Mouse (Mus musculus): Measurements from ENCODE around the gene Git1. TPM values are rescaled to one million over a fixed set of nuclear protein-coding genes. Genes with fewer than 3 reads are reported as not detected.

Gene Git1
- total RNA-seq, 2 experiments from 2014 or later: 150 to 153 TPM

GRCm38 (mm10) chr11:77497851-77498250, 4.5 kb downstream of the Git1 start:
- DNase-seq (ENCODE audit: low spot score in 2 of 2): no peak
- intact Hi-C loops (cut with DNase I): no loop called here

- intact Hi-C loops (cut with DNase I): no loop called here
Observed at GRCm38 (mm10) chr11:77498261-77499139, 5.1 kb downstream of the Git1 start.

GRCm38 (mm10) chr11:77499354-77499753, 6.0 kb downstream of the Git1 start:
- intact Hi-C loops (cut with DNase I): no loop called here
- DNase-seq (ENCODE audit: low spot score in 2 of 2): no peak

More at GRCm38 (mm10) chr11:77498261-77499139, 5.1 kb downstream of the Git1 start:
- DNase-seq (ENCODE audit: low spot score in 2 of 2): no peak

DNA sequence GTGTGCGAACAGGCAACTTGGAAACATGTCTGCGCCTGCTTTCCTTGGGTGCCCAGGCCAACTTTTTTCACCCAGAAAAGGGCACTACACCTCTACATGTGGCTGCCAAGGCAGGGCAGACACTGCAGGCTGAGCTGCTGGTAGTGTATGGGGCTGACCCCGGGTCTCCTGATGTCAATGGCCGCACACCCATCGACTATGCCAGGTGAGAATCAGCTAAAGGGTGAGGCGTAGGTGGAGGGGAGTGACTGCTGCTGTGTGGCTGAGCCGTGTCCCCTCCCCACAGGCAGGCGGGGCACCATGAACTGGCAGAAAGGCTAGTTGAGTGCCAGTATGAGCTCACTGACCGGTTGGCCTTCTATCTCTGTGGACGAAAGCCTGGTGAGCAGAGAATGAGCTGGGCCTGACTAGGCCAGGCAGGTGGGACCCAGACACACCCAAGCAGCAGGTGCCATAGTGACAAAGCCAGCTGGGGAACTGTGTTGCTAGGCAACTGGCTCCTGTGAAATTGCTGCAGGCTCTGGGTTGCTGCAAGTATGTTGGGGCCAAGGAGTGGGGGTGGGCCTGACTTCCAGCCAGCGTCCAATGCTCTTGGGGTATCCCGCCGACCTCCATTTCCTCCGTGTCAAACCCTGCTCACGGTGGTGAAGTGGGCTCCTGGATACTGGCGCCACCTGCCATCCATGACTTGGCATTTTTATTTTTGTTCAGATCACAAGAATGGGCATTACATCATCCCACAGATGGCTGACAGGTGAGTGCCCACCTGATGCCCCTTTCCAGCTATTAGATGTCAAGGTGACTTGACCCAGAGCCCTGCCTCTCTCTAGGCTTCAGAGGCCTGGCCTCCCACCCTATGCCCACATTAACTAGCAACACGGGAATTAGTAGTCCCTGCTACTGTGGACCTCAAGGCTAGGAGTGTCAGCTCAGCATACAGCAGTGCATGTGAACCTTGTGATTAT, 7.3 kb downstream of the Git1 start:
- intact Hi-C loops (cut with DNase I): no loop called here
- DNase-seq (ENCODE audit: low spot score in 2 of 2): peak in 1 of 2 experiments; percentile 47

- peak; percentile 83 to 89 for DNase-seq (ENCODE audit: low spot score in 2 of 2)
- intact Hi-C loops (cut with DNase I): no loop called here
Observed at GRCm38 (mm10) chr11:77501392-77501791, 8.0 kb downstream of the Git1 start.

DNA sequence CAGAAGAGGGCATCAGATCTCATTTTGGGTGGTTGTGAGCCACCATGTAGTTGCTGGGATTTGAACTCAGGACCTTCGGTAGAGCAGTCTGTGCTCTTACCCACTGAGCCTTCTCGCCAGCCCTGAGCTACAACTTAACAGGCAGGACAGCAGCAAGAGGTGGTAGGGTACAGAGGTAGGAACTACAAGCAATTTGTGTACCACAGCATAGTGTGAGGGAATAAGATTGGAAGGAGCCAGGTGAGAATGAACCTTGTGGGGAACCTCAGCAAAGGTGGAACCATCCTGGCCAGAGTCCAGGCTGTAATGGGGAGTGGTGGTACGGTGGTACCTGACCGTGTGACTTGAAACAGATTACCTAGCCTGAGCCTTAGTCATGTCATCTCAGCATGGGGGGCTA, 8.6 kb downstream of the Git1 start:
- DNase-seq (ENCODE audit: low spot score in 2 of 2): no peak
- intact Hi-C loops (cut with DNase I): no loop called here

DNA sequence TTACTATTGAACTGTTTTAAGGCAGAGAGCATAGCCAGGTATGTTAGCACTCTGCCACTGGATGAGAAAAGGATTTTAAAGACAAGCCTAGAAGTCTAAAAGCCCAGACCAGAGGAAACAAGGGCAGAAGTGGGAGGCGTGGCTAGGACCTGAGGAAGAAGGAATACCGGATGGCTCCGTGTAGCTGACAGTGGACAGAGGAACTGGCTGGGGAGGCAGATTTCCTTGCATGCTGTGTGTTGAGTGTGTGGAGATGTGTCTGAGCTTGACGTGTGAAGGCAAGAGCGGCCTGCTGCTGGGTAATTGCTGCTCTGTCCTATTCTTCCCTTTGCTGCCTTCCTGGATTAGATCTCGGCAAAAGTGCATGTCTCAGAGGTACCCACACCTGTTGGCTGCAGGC, 9.1 kb downstream of the Git1 start:
- intact Hi-C loops (cut with DNase I): no loop called here

GRCm38 (mm10) chr11:77503511-77503910, 10.1 kb downstream of the Git1 start:
- DNase-seq (ENCODE audit: low spot score in 2 of 2): no peak
- intact Hi-C loops (cut with DNase I): no loop called here

More for the DNA sequence above, 9.1 kb downstream of the Git1 start:
- DNase-seq (ENCODE audit: low spot score in 2 of 2): no peak

GRCm38 (mm10) chr11:77504377-77504776, 11.0 kb downstream of the Git1 start:
- intact Hi-C loops (cut with DNase I): no loop called here
- no peak for DNase-seq (ENCODE audit: low spot score in 2 of 2)

- intact Hi-C loops (cut with DNase I): loop anchor here (5.0 kb wide), 1 partner anchor 122 kb away; no protein-coding TSS in a partner anchor
- no peak for DNase-seq (ENCODE audit: low spot score in 2 of 2)
Observed at GRCm38 (mm10) chr11:77505291-77505980, 12.1 kb downstream of the Git1 start.

DNA sequence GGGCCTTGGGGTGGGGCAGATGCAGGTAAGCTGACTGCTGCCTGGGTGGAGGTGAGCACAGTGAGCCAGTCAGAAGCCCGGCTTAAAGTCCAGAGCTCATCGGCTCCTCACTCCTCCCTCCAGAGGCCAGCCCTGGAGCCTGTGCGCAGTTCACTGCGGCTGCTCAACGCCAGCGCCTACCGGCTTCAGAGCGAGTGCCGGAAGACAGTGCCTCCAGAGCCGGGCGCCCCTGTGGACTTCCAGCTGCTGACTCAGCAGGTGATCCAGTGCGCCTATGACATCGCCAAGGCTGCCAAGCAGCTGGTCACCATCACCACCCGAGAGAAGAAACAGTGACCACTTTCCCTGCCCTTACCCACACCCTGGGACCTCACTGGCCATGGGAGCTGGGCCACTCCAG, 12.9 kb downstream of the Git1 start:
- no peak for DNase-seq (ENCODE audit: low spot score in 2 of 2)
- intact Hi-C loops (cut with DNase I): loop anchor here (5.0 kb wide), 1 partner anchor 121 kb away; no protein-coding TSS in a partner anchor

GRCm38 (mm10) chr11:77506941-77507340, 13.6 kb downstream of the Git1 start:
- DNase-seq (ENCODE audit: low spot score in 2 of 2): no peak
- intact Hi-C loops (cut with DNase I): loop anchor here (5.0 kb wide), 1 partner anchor 120 kb away; no protein-coding TSS in a partner anchor

GRCm38 (mm10) chr11:77507426-77507825, 14.1 kb downstream of the Git1 start:
- intact Hi-C loops (cut with DNase I): loop anchor here (5.0 kb wide), 1 partner anchor 120 kb away; no protein-coding TSS in a partner anchor
- no peak for DNase-seq (ENCODE audit: low spot score in 2 of 2)

DNA sequence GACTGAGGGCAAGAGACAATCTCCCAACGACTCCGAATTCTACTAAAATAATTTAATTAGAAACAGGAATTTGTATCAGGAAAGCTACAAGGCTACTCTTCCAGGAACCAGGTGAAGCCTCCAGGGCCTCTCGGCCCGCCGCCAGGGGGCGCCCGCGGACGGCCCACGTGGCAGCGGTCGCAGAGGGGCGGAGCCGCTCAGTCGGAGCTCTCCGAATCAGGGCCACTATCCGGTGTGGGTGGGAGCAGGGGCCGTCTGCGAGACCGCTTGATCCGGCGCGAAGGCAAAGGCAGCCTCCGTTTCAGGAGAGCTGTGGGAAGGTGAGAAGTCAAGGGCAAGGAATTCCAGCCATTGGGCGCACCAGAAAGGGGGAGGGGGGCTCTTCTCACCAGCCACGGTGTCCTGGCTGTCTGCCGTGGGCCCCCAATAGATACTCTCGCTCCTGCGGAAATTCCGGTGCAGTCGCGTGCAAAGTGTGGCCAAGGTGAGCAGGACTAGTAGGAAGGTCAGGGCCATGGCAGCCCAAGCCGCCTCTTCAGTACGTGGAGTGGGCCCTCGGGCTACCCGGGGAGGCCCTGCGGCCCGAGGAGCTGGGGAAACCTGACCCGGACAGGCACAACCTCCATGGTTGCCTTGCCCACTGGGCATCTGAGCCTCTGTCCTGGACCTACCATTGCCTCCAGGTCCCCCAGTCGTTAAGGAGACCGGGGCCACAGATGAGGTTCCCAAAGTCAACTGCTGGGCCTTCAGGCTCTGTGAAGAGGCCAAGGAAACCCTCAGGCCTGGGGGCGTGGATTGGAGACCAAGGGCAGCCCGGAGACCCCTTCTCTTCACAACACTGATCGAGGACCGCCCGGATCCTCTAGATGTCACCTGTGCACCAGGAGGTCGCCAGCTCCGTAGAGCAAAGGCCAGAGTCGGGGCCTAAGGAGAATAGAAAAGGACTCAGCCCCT, 15.0 kb downstream of the Git1 start:
- DNase-seq (ENCODE audit: low spot score in 2 of 2): peak; percentile 89
- intact Hi-C loops (cut with DNase I): loop anchor here (5.0 kb wide), 1 partner anchor 119 kb away; no protein-coding TSS in a partner anchor

DNA sequence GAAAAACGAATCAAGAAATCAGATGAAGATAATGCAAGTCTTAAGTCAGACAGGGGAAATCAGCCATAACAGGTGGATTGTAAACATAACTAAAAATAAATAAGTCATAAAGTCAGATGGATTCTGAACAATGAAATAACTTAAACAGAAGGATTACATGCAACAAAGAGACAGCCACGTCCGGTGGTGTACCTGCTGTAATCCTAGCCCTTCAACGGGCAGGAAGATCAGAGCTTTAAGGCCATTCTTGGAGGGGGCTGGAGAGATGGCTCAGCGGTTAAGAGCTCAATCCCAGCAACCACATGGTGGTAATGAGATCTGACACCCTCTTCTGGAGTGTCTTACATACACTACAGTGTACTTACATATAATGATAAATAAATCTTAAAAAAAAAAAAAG, 18.0 kb downstream of the Git1 start:
- intact Hi-C loops (cut with DNase I): no loop called here

GRCm38 (mm10) chr11:77512891-77513810, 19.8 kb downstream of the Git1 start:
- peak in 1 of 2 experiments; percentile 76 for DNase-seq (ENCODE audit: low spot score in 2 of 2)
- intact Hi-C loops (cut with DNase I): no loop called here

More for the DNA sequence above, 18.0 kb downstream of the Git1 start:
- DNase-seq (ENCODE audit: low spot score in 2 of 2): no peak

DNA sequence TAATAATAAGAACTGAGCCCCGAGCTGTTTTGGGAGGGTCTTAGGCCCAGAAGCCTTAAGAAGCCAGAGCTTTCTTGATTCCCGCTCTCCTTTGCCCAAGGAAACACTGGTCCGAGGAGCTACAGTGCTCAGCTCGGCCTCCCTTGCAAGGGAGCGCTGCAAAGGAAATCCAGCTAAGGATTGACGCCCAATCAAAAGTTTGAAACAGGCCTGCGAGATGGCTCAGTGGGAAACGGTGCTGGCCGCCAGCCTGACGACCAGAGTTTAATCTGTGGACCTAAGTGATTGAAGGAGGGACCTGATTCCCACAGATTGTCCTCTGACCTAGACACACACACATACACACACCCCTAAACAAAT, 20.4 kb downstream of the Git1 start:
- intact Hi-C loops (cut with DNase I): no loop called here
- no peak for DNase-seq (ENCODE audit: low spot score in 2 of 2)
